Mouse (Mus musculus) spleen, postnatal 10 days (tissue): Measurements from ENCODE around the gene Olfr544.
"Not testable (repeated sequence)": the region's sequence is repeated elsewhere in the genome, so short reads cannot be mapped to it uniquely, and the experiment has no call there.

Source experiments
- DNase-seq, 2 experiments: peaks; one replicate each; pipeline ENCODE4 v3.0.0; 2021 to 2022; ENCODE audit warnings: low spot score in 2 of 2

Gene Olfr544

DNA sequence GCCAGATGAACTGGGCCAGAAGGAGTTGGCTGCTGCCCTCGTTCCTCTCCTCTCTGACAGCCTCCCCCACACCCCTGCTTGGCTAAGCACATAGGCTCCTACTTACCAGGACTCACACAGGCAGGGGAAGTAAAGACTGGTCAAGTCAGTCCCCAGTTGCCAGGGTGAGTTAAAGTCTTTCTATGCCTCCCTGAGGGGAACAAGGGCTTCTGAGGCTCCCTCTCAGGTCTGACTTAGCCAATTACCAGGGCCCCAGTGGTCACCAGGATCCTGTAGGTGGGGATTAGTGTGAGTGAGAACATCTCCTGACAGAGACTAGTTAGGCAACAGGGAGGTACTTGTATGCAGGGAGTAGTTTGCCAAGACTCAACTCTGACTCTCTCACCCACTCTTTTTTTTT lies at the start of gene Olfr544:
Gene Olfr544 (minus strand): TSS at position 153 of the 400 bp plus-strand sequence.
- DNase-seq = no peak

DNA sequence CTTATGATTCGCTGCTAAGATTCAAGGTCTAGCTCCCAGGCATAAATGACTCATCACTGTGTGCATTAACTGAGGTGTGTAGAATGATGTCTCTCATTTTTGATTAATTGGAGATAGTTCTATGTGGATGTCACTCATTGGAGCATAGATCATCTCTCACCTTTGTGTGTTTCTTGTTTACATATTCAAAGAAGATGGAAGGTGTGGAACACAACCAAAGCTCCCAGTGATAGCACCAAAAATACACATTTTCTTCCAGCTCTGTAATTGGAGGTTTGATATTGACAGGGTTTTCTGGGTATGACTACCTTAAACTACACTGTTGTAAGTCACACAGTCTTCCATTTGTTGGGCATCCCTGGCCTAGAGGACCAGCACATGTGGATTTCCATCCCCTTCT lies 46.3 kb upstream of the Olfr544 start, which contains the start of gene Olfr547:
Gene Olfr547 (plus strand): TSS at position 301 of the 400 bp plus-strand sequence.
- no peak for DNase-seq

DNA sequence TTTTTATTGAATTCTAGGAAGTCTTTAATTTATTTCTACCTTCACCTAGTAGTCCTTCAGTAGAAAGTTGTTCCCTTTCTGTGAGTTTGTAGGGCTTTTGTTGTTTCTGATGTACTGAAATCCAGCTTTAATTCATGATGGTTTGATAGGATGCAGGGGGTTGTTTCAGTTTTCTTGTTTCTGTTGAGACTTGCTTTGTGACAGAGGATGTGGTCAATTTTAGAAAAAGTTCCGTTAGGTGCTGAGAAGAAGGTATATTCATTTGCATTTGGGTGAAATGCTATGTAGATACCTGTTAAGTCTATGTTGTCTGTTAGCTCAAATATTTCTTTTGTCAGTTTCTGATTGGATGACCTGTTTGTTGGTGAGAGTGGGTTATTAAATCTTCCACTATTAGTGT lies 40.9 kb upstream of the Olfr544 start:
- DNase-seq = no peak

DNA sequence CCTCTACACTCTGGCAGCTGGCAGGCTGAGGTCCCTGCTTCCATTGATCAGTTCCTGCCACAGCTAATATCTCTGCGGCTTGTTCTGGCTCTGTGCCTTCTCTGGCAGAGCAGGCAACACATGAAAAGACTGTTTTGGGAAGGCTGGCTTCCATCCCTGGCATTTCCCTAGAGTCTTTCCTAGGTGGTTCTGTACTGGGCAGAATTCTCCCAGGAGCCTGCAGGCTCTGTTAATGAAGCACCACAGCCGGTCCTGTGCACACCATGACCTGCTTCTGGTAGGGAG lies 28.9 kb upstream of the Olfr544 start:
- DNase-seq = no peak

DNA sequence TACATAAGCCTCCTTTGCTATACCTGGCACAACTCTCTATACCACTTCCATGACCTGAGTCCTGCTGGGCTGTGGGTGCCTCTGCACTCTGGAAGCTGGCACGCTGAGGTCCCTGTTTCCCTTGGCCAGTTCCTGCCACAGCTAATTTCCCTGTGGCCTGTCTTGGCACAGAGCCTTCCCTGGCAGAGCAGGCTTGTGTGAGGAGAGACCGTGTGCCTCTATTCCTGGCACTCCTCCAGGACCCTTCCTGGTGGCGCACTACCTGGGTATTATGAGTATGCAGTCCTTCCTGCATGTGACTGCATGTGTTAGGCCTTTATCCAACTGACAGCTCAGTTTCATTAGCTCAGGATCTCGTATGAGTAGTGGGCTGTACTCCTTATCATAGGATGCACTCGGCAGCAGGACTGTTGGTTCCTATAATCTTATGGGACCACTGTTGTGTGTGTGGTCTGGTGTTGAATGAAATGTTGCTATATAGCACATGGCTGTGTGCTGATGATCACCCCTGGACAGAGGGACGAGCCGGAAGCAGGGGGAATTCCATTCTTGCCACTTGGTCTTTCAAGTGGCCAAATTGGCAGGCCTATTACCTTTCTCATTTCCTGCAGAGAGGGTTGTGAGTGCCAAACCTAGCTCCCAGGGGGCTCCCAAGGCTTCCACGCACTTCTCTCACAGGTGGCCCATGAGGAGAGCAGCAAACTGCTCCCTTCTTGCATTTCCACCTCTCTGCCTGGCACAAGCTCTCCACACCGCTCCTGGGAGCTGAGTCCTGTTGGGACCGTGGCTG lies 28.3 kb upstream of the Olfr544 start:
- no peak for DNase-seq

DNA sequence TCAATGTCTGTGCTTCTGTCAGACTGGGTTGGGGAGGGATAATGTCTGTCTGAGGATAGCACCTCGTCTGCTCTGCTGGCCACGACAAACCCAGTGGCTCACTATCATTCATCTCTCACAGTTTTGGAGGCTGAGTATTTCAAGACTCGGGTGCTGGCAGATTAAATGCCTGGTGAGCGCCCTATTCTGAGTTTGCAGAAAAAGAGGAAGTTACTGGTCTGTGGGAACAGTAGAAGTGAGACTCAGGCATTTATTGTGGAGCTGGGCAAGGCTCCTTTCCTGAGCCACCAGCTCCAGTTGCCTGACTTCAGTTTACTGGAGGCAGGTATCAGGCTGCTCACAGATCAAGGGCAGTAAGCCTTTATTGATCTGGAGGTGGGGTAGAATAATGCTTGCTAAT lies 26.0 kb upstream of the Olfr544 start:
- DNase-seq = no peak

DNA sequence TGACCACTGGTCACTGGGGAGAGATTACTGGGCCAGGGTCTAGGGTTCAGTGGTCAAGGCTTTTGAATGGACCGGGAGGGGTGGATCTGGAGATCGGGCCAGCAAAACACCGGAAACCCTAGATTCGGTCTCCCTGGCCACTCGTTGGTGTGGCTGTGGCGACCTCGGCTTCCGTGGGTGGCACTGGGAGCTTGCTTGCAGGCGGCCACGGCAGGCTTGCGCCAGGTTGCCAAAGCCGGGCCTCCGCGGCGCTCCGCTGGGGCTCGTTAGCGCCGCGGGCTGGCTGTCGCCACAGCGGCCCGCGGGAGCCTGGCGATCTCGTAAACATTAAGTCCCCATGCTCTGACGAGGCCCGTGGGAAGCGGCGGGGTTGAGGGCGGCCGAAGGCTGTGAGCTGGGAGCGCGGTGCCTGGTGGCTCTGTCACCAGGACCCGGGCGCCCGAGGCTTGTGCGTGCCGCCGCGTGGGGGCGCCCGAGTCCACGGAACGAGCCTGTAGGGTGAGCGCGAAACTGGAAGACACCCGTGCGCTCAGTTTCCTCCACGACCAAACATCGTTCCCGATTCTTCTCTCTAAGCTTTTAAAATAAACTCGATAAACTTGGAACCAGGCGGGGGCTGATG lies 24.8 kb upstream of the Olfr544 start:
- peak; percentile 82 to 93 for DNase-seq

DNA sequence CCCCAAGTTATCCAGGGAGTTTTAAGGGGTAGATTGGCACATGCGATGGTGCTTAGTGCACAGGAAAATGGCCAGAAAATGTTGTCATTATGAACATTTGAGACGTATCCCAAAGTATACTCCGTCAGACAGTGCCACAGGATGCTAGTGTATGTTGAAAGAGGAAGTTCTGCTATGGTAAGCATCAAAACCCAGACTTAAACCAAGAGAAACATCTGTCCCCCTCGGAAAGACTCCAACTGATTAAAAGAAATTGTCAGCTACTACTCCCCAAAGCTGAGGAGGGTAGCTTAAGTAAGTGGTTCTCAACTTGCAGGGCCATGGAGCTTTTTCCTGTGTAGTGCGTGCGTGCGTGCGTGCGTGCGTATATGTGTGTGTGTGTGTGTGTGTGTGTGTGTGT lies 23.8 kb upstream of the Olfr544 start:
- no peak for DNase-seq

DNA sequence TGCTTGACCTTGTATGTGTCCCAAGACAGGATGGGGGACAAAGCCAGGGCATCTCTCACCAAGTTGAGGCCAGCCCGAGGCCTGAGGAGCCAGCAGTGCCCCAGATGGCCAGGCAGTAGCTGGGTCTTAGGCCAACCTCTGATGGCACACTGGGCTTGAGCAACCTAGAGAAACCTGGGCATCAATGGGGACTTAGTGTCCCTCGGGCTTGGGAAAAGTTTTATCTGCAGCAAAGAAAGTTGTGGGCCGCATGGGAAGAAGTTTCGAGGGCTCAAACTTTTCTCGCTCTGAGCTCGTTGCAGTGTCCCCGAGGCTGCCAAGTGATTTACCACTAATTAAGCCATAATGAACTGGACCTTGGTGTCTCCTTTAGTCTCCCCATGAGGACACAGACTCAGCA lies 21.6 kb upstream of the Olfr544 start:
- DNase-seq = no peak

DNA sequence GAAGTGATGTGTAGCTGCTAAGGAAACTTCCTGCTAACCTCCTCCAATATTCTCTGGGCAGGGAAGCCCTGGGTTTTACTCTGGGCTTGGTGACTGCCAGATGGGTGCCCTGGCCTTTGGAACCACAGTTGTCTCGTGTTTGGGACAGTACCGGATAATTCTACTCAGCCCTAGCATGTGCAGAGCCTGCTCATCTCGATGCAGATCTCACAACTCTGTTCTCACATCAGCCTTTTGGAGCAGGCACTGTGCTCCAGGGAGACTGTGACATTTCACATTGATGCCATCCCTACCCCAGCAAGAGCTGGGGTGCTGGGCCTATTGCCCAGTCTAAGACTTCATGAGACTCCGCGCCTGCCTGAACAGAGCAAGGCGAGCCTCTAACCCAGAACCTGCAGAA lies 20.6 kb upstream of the Olfr544 start:
- no peak for DNase-seq

DNA sequence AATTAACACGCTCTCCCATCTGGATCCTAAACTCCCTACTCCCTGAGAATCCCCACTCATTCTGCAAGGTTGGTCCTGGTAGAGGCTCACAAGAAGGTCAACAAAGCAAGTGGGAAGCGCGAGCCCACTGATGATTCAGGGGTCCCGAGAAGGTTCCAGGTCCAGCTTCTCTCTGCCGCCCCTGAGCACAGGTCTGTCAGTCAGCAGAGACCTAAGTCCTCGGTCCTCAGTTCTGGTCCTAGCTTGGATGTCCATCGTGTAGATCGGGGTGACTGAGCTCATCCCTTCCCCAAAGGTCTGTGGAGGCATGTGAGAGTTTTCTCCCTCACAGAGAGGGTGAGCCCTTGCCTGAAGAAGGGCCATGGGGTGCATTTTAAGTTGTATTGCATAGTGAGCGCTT lies 20.0 kb upstream of the Olfr544 start:
- DNase-seq = no peak

DNA sequence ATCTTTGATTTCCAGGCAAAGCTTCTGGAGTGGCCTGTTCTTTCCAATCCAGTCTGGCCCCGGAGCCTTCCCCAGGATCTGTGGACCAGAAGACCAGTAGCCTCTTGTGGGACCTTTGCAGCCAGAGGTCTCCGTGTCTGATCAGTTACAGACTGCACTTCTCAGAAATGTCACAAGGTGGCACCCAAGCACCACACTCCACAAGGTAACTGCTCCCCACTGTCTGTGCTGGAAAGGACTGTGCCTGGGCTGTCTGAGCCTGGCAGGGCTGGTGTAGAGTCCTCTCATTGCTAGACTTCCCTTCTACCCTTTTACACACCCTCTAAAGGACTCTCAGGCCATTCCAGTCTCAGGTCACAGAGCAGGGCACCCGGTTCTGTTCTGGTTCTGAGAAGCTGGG lies 18.7 kb upstream of the Olfr544 start:
- peak; percentile 49 to 78 for DNase-seq

DNA sequence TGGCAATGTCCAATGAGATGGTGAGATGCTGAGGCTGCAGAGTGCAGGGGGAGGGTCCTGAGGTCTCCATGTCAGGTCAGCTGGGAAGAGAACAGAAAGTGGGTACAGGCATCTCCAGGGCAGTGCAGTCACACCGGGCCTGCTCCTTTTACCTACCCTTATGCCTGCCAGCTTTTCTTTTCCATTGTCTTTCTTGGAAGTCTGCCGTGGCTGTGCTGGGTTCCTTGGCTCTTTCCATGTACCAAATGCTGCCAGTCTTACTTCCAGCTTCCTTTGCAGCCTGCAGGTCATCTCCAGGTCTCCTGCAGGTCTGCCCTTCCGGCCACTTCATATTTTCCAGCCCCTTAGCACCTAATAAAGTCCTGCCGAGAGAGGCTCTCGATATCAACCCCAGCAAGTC lies 13.9 kb upstream of the Olfr544 start:
- no peak for DNase-seq

DNA sequence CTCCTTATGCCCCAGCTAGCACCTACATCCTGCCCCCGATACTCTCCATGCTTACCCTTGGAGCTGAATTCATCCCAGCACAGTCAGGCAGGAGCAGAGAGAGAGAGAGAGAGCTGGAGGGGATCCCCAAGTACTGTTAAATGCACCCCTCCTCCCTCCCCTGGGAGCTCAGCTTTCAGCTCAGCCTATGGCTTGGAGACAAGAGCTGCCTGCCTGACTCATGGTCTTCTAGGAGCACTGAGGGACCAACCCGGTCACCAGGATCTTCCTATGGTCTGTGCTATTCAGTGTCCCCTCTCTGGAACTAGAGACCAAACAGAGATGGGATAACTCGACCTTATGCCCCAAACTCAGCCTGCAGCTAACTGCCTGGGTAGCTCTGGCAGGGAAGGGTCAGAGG lies 11.4 kb upstream of the Olfr544 start, which contains the start of gene Olfr545:
Gene Olfr545 (minus strand): TSS at position 101 of the 400 bp plus-strand sequence.
- no peak for DNase-seq

DNA sequence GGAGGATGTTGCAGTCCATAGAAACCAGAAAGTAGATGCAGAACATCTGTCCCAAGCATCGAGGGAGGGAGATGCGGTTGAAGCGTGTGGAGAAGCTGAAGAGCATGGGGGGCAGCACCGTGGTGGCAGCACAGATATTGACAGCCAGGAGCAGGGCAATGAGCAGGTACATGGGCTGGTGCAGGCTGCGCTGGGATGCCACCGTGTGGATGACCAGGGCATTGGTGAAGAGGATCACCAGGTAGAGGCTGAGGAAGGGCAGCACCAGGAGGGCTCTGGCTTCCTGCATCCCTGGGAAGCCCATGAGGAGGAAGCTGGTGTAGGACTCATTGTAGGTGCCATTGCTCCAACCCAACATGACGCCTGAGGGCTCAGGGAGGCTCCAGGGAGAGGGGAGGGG lies 6.3 kb upstream of the Olfr544 start:
- DNase-seq = not testable (repeated sequence)

DNA sequence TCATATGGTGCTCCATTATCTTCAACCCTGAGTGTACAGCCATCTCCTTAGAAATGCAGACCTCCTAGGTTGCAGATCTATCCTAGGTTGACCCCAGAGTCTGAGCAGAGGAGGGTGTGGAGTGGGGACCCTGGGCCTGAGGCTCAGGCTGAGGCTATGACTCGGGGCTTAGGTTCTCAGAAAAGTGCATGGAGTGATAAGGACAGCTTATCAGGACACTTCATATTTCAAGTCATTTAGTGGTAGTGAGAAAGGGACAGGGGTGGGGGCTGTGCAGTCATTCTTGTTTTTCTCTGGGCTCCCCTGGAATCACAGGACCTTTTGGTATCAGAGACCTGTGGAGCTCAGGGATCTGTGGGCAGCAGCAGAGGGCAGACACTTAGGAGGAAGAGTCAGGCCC lies 2.0 kb downstream of the Olfr544 start:
- no peak for DNase-seq

DNA sequence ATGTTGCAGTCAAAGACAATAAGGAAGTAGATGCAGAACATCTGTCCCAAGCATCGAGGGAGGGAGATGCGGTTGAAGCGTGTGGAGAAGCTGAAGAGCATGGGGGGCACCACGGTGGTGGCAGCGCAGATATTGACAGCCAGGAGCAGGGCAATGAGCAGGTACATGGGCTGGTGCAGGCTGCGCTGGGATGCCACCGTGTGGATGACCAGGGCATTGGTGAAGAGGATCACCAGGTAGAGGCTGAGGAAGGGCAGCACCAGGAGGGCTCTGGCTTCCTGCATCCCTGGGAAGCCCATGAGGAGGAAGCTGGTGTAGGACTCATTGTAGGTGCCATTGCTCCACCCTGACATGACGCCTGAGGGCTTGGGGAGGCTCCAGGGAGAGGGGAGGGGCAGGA lies 3.3 kb downstream of the Olfr544 start:
- not testable (repeated sequence) for DNase-seq

DNA sequence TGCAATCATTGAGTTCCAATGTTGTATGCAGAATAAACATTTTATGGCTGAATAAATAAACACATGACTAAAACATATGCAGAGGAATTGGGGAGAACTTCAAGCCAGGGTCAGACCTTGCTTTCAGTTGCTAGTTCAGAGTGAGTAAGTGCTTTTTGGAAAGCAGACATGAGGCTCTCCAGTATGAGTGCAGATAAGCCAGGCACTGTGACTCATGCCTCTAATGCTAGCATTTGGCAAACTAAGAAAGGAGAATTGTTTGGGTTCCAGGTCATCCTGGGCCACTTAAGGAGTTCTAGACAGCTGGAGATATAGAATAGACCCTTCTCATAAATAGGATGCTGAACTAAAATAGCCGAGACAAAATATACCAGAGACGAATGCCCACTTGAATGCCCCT lies 4.4 kb downstream of the Olfr544 start:
- DNase-seq = no peak

DNA sequence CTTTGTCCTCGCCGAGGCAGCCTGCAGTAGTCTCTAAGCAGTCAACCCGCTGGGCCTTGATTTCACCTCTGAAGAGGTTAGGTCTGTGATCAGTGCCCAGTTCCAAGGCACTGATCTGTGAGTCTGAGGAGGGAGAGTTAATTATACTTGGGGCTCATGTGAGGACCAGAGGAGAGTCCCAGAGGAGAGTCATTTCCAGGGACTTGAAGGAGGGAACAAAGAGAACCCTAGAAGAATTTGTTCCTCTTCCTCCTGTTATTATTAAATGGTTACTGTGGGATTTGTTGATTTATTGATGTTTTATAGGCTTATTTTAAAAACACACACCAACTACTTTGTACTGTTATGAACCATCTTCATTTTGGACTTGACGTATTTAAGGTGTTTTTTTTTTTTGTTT lies 6.5 kb downstream of the Olfr544 start, which contains the start of gene Olfr543:
Gene Olfr543 (minus strand): TSS at position 101 of the 400 bp plus-strand sequence.
- no peak for DNase-seq

DNA sequence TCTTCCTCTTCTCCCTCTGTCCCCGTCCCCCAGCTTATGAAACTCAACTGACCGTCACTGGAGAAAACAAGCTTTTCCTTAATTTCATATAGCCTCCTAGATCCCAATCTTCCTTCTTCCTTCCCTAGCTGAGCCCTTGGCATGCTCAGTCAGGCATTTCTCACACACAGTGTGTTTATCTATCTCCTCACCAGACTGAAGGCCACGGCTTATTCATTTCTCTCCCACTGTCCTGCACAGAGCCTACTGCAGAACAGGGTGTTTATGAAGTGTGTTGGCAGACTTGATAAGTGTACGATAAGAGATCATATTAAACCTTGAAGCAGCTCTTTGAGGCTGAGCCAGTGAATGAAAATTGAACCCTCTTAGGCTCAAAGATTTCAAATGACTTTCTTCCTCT lies 7.3 kb downstream of the Olfr544 start:
- DNase-seq = no peak

DNA sequence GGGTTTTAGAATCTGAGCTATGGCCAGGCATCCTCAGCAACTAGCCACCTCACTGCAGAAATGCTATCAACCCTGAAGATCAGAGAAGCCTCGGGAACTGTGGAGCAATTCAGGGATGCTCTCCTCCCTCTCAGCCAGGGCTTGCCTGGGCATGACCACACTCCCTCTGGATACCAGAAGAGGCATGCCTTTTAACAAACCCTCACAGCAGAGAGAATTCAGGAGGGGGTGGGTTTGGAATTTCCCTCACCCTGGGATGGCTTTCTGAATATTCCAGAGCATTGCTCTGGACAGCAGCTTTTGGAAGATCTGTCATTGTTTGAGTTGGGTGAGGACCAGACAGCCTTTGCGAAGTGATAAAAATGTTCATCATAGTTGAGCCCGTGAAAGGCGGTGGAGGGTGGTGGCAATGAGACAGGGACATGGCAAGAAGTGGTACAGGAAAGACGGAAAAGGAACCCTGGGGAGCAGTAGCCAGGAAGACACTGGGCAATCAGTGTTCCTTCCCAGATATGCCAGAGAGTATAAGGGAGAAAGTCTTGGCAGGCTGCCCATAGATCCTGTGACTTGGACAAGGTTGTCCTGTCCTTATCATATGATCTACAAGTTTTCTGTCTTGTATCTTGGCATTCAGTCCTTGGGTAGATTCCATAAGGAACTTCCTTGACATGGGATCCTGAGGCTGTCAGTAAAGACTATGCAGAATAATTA lies 8.6 kb downstream of the Olfr544 start:
- DNase-seq = no peak

DNA sequence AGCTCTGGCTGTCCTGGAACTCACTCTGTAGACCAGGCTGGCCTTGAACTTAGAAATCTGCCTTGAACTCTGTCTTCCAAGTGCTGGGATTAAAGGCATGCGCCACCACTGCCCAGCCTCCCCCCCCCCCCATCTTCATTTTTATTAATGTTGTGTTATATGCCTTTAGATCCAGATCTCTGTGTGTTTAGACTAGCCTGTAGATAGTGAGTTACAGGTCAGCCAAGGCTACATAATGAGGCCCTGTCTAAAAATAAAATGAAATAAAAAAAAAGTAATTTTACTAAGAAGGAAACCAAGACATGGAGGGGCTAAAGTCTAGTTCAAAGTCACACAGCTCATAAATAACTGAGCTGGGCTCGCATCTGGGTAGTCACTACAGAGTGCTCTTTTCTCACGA lies 9.2 kb downstream of the Olfr544 start:
- DNase-seq = no peak

DNA sequence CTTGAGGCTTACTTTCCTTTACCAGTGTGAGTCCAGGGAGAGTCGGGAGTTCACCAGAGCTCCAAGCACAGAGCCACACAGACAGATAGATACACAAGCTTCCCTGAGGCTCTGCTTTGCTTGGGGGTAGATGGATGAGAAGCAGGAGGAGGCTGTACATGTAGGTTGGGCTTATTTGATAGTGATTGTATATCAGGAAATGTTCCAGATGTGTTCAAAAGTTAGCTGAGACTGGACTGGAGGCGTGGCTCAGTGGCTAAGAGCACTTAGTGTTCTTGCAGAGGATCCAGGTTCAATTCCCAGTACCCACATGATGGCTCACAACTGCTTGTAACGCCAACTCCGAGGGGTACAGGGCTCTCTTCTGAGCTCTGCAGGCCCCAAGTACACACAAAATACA lies 9.7 kb downstream of the Olfr544 start:
- DNase-seq = no peak
